Mouse (Mus musculus) right cerebral cortex, postnatal 36 days (tissue): ENCODE data around the gene Gm11172.

ENCODE experiments used
- DNase-seq, 2 experiments: peaks; one replicate each; pipeline ENCODE4 v3.0.0; 2022; ENCODE audit warnings: low spot score in 2 of 2, mixed read lengths in 1 of 2

The Gm11172 gene

GRCm38 (mm10) chr16:10812865-10813371, at the start of gene Gm11172:
TSS of gene Gm11172 (plus strand) at chr16:10812915.
- DNase-seq = no peak

GRCm38 (mm10) chr16:10763540-10764264, 49.0 kb upstream of the Gm11172 start:
- no peak for DNase-seq

DNA sequence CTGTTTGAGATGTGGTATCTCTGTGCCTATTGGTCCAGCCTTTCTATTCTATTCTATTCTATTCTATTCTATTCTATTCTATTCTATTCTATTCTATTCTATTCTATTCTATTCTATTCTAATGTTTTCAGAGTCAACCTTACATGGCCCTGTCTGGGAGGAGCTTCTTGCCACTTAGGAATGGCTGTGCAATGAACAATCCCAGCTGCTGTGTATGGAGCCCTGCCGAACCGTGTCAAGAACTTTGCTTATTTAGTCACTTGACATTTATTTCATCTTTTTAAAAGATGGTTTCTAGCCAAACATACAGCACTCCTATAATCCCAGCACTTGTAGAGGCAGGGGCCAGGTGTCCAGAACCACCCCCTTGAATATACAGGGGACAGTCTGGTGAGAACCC, 48.4 kb upstream of the Gm11172 start:
- no peak for DNase-seq

DNA sequence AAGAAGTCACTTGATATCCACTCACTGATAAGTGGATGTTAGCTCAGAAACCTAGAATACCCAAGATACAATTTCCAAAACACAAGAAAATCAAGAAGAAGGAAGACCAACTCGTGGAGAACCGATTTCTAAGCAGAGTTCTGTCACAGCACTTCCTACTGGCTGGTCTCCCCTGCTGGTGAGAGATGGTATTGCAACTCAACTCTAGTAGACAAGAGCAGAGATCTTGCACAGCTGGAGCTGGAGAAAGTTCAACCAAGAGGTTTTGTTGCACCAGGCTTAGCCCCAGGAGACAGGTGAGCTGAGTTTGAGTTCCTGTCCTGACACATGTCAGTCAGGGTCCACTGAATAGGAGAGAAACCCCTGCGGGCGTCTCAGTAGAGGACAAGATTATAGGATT, 45.6 kb upstream of the Gm11172 start:
- DNase-seq = no peak

GRCm38 (mm10) chr16:10768821-10769220, 43.9 kb upstream of the Gm11172 start:
- DNase-seq = no peak

DNA sequence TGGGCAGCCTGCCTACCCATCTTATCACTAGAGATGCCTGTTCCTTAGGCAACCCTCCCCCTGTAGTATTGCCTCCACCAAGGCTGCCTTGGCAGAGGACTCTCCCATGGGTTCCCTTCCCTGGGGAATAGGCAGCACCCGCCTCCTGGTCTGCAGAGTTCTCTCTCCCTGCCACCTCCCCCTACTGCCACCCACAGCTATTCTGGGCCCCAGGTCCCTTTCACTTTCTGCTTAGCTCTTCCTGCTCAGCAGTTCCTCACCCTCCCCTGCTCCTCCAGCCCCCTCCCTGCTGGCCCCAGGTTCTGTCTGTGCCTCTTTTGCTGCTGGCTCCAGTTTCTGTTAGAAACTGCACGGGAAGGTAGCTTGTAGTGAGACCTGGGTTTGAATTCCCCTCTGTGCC, 43.1 kb upstream of the Gm11172 start:
- peak in 1 of 2 experiments; percentile 44 for DNase-seq

GRCm38 (mm10) chr16:10770531-10771325, 42.0 kb upstream of the Gm11172 start:
- DNase-seq = no peak

GRCm38 (mm10) chr16:10771769-10772510, 40.8 kb upstream of the Gm11172 start:
- DNase-seq = no peak

DNA sequence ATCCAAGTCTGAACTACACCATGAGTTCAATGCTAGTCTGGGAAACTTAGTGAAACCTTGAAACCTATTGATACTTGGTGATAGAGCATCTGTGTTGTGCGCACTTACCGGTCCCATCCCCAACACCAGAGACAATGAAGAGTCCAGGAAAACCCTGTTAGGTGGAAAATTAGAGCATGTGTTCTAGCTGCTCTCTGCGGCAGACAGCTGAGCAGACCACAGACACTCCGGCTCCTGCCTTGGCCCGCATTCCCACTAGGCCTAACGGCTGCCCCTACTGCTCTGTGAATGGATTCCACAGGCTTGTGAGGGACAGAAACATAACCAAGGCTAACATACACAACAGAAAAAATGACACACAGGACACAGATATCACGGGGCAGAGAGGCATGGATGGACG, 39.2 kb upstream of the Gm11172 start:
- DNase-seq = no peak

DNA sequence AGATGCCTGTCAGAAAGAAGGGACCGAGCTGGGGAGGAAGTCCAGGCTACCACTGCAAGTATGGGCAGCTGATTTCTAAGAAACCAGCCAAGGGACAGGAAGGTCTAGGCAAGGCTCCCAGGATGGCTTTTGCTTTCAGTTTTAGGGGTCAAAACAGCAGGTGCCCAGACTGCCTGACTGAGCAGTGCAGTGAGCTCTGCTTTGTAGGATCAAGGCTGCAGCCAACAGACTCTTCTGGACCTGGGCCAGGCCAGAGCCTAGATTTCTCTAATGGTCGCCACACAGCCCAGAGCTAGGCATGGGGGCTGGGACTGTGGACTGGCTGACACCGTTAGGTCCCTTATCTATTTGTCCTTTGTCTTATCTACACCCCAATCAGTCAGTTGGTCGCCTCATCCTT, 38.0 kb upstream of the Gm11172 start:
- DNase-seq = no peak

GRCm38 (mm10) chr16:10776322-10776721, 36.4 kb upstream of the Gm11172 start:
- DNase-seq = no peak

DNA sequence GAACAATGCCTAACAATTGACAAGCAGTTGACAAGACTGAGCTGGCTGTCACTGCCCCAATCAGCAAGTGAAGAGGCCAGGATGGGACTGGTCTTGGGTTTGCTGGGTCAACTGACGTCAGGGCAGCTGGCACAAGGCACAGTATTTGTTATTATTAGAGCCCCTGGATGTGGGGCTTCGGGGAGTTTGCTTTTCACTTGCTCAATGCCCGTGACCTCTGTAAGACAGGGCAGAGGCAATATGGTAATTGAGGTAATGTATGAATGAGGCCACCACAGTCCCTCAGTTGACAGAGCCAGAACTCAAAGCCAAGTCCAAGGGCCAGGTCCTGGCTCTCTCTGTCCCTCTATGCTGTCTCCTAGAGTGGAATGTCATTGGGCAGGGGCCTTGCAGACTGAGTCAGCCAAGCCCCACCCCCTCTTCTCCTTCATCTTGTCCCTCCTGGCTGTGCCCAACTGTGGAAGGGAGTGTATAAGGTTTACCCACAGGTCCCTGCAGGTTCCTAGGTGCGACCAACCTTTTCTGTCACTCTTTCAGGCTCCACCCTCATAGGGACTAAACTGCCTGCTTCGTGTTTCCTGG, 35.0 kb upstream of the Gm11172 start:
- no peak for DNase-seq

DNA sequence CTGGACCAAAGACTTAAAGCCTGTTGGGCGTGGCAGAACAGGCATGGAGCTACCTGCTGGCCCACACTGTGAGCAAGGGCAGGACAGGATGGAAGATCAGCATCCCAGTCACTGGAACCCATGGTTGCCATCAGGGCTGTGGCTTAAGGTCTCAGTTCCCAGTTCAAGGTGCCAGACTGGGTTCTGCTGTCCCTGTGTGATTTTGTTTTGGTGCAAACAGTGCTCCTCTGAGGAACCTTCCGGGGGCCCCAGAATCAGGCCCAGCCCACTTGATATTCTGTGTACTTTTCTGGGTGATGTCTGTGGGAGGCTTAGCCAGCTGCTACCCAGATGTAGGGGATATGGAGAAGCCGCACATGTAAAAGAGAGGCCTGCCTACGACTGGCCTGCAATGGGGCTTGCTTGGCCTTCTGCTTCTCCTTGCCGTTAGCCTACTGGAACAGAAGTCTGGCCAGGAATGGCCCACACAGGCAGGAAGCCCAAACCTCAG, 32.0 kb upstream of the Gm11172 start:
- no peak for DNase-seq

DNA sequence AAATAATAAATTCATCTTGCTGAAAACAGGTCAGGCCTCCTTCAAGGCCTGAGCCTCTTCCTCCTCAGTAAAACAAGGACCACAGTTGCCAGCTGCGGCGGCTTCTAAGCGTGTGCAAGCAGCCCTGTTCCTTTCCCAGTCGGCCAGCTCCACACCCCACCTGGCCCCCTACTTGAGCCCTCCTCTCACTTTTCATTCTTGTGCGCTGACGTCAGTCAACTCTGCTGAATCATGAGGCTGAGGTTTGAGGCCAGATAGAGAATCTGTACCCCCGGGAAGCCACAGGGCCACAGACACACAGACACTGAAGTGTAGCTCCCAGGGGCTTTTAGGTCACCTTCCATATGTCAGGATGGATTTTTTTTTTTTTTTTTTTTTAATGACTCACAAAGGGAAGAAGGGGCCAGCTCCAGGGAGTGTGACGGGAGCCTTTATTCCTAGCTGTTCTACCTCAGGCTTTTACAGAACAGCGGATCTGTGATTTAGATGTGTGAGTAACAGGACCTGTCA, 30.8 kb upstream of the Gm11172 start:
- DNase-seq = no peak

- DNase-seq = no peak
Measured at GRCm38 (mm10) chr16:10782377-10783151, 30.2 kb upstream of the Gm11172 start.

DNA sequence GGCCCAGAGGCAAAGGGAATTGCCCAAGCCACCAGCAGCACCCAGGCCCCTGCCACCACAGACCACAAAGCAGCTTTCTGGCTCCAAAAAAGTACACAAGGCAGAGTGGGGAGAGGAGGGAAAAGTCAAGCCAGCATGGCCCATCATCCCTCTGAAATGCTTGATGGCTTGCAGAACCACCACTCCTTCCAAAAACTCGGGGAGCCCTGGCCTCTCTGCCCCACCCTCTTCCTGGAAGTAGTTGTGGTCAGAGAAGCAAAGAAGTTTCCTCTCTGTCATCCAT, 29.6 kb upstream of the Gm11172 start:
- DNase-seq = no peak

DNA sequence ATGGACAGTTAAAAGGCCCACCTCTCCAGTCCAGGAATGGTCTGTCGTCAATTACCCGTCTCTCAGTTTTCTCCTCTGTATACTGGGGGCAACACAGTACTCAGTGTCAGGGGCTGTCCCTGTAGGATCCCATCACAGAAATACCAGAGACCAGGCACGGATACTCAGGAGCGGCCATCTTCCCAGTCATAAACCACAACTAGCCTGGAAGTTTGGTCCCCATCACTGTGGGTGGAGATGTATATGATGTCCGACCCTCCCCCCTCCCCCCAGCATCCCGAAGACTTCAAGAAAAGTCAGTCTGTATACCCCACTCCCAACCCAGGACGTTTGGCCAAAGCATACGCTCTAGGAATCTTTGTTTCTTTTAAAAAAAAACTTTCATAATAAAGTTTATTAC, 29.3 kb upstream of the Gm11172 start:
- no peak for DNase-seq

- DNase-seq = no peak
Measured at GRCm38 (mm10) chr16:10783883-10784792, 28.6 kb upstream of the Gm11172 start.

DNA sequence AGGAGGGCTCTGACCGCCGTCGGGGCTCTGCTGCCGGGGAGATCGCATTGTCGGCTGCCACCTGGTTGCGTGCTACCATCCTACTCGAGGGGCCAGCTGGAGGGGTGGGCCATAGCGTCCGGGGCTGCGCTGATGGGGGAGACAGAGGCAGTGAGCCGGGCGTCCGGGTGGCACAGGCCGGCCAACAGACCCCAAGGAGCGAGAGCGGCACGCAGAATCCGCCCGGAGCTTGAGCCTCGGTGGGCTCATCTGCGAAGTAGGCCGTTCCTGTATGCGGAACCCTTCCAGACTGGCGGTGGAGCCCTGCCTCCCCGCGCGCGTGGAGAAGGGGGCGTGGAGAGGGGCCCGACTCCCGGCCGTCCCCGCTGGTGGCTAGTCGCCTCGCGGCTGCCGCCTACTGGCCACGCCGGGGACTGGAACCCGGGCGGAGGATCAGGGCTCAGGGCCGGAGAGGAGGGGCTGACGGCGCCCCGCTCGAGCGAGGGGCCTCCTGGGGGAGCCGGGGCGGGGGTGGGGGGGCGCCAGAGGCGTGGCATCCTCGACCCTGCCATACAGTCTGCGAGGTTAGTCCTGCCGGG, 27.8 kb upstream of the Gm11172 start:
- peak; percentile 50 to 78 for DNase-seq
